Mouse (Mus musculus) erythroblast, embryonic 14.5 days (primary cell): ENCODE results near the gene Chpf.

ENCODE experiments used
- GATA1 ChIP-seq: IDR thresholded peaks from 2 replicates; pipeline ENCODE4 v1.6.1; 2012; ENCODE audit warnings: low read length, inconsistent platforms, mixed read lengths
- TAL1 ChIP-seq: IDR thresholded peaks from 3 replicates; pipeline ENCODE4 v1.6.1; 2012; ENCODE audit warnings: low read length, inconsistent platforms, mixed read lengths

GRCm38 (mm10) chr1:75509586-75509985 lies 30.5 kb upstream of the Chpf start:
- no peak for TF ChIP-seq GATA1
- no peak for TF ChIP-seq TAL1
